Mouse (Mus musculus) hindbrain, embryonic 14.5 days (tissue): ENCODE results near the gene Maats1. TPM values are rescaled to one million over a fixed set of nuclear protein-coding genes. Genes with fewer than 3 reads are reported as not detected.
"Not testable (repeated sequence)": the region's sequence is repeated elsewhere in the genome, so short reads cannot be mapped to it uniquely, and the experiment has no call there.

ENCODE experiments used
- ATAC-seq: fragments of 200-750 bp; cut with Nextera tagmentation; 2 replicates; pipeline ENCODE4 v1.8.0; 2017; ENCODE audit warnings: moderate number of reproducible peaks, mild to moderate bottlenecking, moderate TSS enrichment, moderate library complexity; ENCODE audit not compliant: low FRiP score
- DNase-seq: peaks from one replicate; pipeline ENCODE4 v3.0.0-alpha.2; 2015; ENCODE audit warnings: low spot score
- H3K27ac ChIP-seq: fragments of 300-500 bp; sonication (generic); 2 replicates; pipeline ENCODE4 v1.5.1; 2014; ENCODE audit warnings: mild to moderate bottlenecking, moderate library complexity
- H3K27me3 ChIP-seq: fragments of 300-500 bp; sonication (generic); 2 replicates; pipeline ENCODE4 v1.6.1; 2014; ENCODE audit warnings: mild to moderate bottlenecking, low read length, mixed read lengths; ENCODE audit not compliant: control insufficient read depth, insufficient read depth
- H3K36me3 ChIP-seq: fragments of 300-500 bp; sonication (generic); replicated peaks from 2 replicates; pipeline ENCODE4 v1.6.1; 2014; ENCODE audit not compliant: control insufficient read depth, insufficient read depth
- H3K4me1 ChIP-seq: fragments of 300-500 bp; sonication (generic); replicated peaks from 2 replicates; pipeline ENCODE4 v1.6.1; 2014; ENCODE audit warnings: antibody characterized with exemption, low read length, mixed read lengths; ENCODE audit not compliant: control insufficient read depth, insufficient read depth
- H3K4me2 ChIP-seq: fragments of 300-500 bp; sonication (generic); replicated peaks from 2 replicates; pipeline ENCODE4 v1.6.1; 2014; ENCODE audit warnings: mild to moderate bottlenecking, moderate library complexity
- H3K4me3 ChIP-seq: fragments of 300-500 bp; sonication (generic); replicated peaks from 2 replicates; pipeline ENCODE4 v1.5.1; 2014; ENCODE audit warnings: mild to moderate bottlenecking, low read length
- H3K9ac ChIP-seq: fragments of 300-500 bp; sonication (generic); 2 replicates; pipeline ENCODE4 v1.6.1; 2014
- H3K9me3 ChIP-seq: fragments of 300-500 bp; sonication (generic); 2 replicates; pipeline ENCODE4 v1.6.1; 2016; ENCODE audit warnings: low read length; ENCODE audit not compliant: control insufficient read depth
- WGBS: fragments of 180-500 bp; shearing (Covaris S2); extraction: QIAGEN DNeasy Blood & Tissue Kit; methylation state at CpG from one replicate; pipeline ENCODE4 v1.1.7; 2014; 5-methylcytosine and 5-hydroxymethylcytosine counted together
- polyA plus RNA-seq: library from polyadenylated mRNA; unstranded; fragments of >200 nt; fragmentation: Nextera tagmentation; extraction: Ambion mirVana; gene quantifications from 2 replicates; pipeline ENCODE4 v1.2.1, GENCODE M21; 2014

Gene Maats1
- polyA plus RNA-seq, 1 experiment from 2014 or later = 1.5 TPM

GRCm38 (mm10) chr16:38346529-38347325 lies 4.8 kb upstream of the Maats1 start, which contains the start of the genes Cox17 and Gm21987:
Cox17 (plus strand) TSS chr16:38346991.
Gm21987 (plus strand) TSS chr16:38347040.
- H3K9ac ChIP-seq = peak within 1 kb of the TSS; percentile 80
- no peaks in the 10 kb centered on the region for H3K27me3 ChIP-seq
- ATAC-seq (peak; percentile 97), DNase-seq (peak; percentile 95)
- peak within 1 kb of the TSS; percentile 71 for H3K4me2 ChIP-seq
- 3% methylated on average over 35 of the region's 35 CpGs for WGBS
- H3K27ac ChIP-seq = peak within 1 kb of the TSS; percentile 88
- H3K36me3 ChIP-seq = peaks cover 25% of the 10 kb centered on the region
- peaks cover 5% of the 10 kb centered on the region for H3K4me1 ChIP-seq
- no peaks in the 10 kb centered on the region for H3K9me3 ChIP-seq
- H3K4me3 ChIP-seq = peak within 1 kb of the TSS; percentile 74

- WGBS = 81% methylated on average over 3 of the region's 3 CpGs
- no peak overlapping the region for H3K9ac ChIP-seq
- no peak for ATAC-seq
- peaks cover 9% of the 10 kb centered on the region for H3K36me3 ChIP-seq
- no peaks in the 10 kb centered on the region for H3K27me3 ChIP-seq
- H3K4me1 ChIP-seq = peaks cover 5% of the 10 kb centered on the region
- peak; percentile 81 for DNase-seq
- H3K27ac ChIP-seq = no peak overlapping the region
- no peak overlapping the region for H3K4me2 ChIP-seq
- H3K9me3 ChIP-seq = no peaks in the 10 kb centered on the region
- no peak overlapping the region for H3K4me3 ChIP-seq
These were observed 3.2 kb upstream of the Maats1 start for GRCm38 (mm10) chr16:38344941-38345725.

GRCm38 (mm10) chr16:38338077-38338476 lies 3.9 kb downstream of the Maats1 start:
- not testable (repeated sequence) for H3K9me3 ChIP-seq, H3K9ac ChIP-seq, H3K4me2 ChIP-seq, H3K27ac ChIP-seq, H3K27me3 ChIP-seq, H3K36me3 ChIP-seq, DNase-seq, H3K4me1 ChIP-seq, ATAC-seq, H3K4me3 ChIP-seq
- WGBS = 86% methylated on average over 4 of the region's 4 CpGs

GRCm38 (mm10) chr16:38334431-38334830 lies 7.5 kb downstream of the Maats1 start:
- WGBS = 55% methylated on average over 6 of the region's 6 CpGs

GRCm38 (mm10) chr16:38329340-38329739 lies 12.6 kb downstream of the Maats1 start:
- DNase-seq = no peak
- no peak for ATAC-seq
- no peak overlapping the region for H3K27ac ChIP-seq
- H3K36me3 ChIP-seq = no peaks in the 10 kb centered on the region
- H3K4me3 ChIP-seq = no peak overlapping the region
- no peaks in the 10 kb centered on the region for H3K4me1 ChIP-seq
- 84% methylated on average over 3 of the region's 3 CpGs for WGBS
- H3K4me2 ChIP-seq = no peak overlapping the region
- no peaks in the 10 kb centered on the region for H3K9me3 ChIP-seq
- no peak overlapping the region for H3K9ac ChIP-seq
- no peaks in the 10 kb centered on the region for H3K27me3 ChIP-seq

More at GRCm38 (mm10) chr16:38334431-38334830, 7.5 kb downstream of the Maats1 start:
- H3K9me3 ChIP-seq = no peaks in the 10 kb centered on the region
- no peaks in the 10 kb centered on the region for H3K36me3 ChIP-seq
- H3K4me1 ChIP-seq = no peaks in the 10 kb centered on the region
- H3K4me2 ChIP-seq = no peak overlapping the region
- no peak overlapping the region for H3K27ac ChIP-seq
- DNase-seq (no peak), ATAC-seq (no peak)
- no peak overlapping the region for H3K9ac ChIP-seq
- H3K27me3 ChIP-seq = no peaks in the 10 kb centered on the region
- H3K4me3 ChIP-seq = no peak overlapping the region

GRCm38 (mm10) chr16:38326778-38327397 lies 15.1 kb downstream of the Maats1 start:
- H3K9ac ChIP-seq = no peak overlapping the region
- no peak overlapping the region for H3K4me2 ChIP-seq
- no peaks in the 10 kb centered on the region for H3K4me1 ChIP-seq
- H3K27me3 ChIP-seq = no peaks in the 10 kb centered on the region
- WGBS = 80% methylated on average over 11 of the region's 11 CpGs
- ATAC-seq (no peak), DNase-seq (no peak)
- no peak overlapping the region for H3K4me3 ChIP-seq
- H3K27ac ChIP-seq = no peak overlapping the region
- no peaks in the 10 kb centered on the region for H3K36me3 ChIP-seq
- no peaks in the 10 kb centered on the region for H3K9me3 ChIP-seq

- DNase-seq = no peak
- Histone ChIP-seq H3K27me3 (no peaks in the 10 kb centered on the region), H3K9ac (no peak overlapping the region), H3K4me1 (no peaks in the 10 kb centered on the region), H3K9me3 (no peaks in the 10 kb centered on the region), H3K27ac (no peak overlapping the region), H3K36me3 (no peaks in the 10 kb centered on the region), H3K4me3 (no peak overlapping the region), H3K4me2 (no peak overlapping the region)
- no peak for ATAC-seq
- WGBS = 93% methylated on average over 15 of the region's 15 CpGs
These were observed 17.6 kb downstream of the Maats1 start for GRCm38 (mm10) chr16:38324311-38324710.

- ATAC-seq = peak; percentile 77
- no peaks in the 10 kb centered on the region for H3K36me3 ChIP-seq
- peak overlapping the region; percentile 45; the same call in 1 of the 2 replicates for H3K9ac ChIP-seq
- H3K4me2 ChIP-seq = peak overlapping the region; percentile 47
- peak; percentile 82 for DNase-seq
- no peaks in the 10 kb centered on the region for H3K4me1 ChIP-seq
- H3K9me3 ChIP-seq = no peaks in the 10 kb centered on the region
- H3K27me3 ChIP-seq = no peaks in the 10 kb centered on the region
- peak overlapping the region; percentile 18; the same call in 1 of the 2 replicates for H3K4me3 ChIP-seq
- WGBS = 27% methylated on average over 15 of the region's 17 CpGs
- H3K27ac ChIP-seq = no peak overlapping the region
These were observed 20.4 kb downstream of the Maats1 start for GRCm38 (mm10) chr16:38321452-38321935.

GRCm38 (mm10) chr16:38319087-38319486 lies 22.9 kb downstream of the Maats1 start:
- no peak overlapping the region for H3K4me3 ChIP-seq
- H3K27ac ChIP-seq = no peak overlapping the region
- no peaks in the 10 kb centered on the region for H3K4me1 ChIP-seq
- ATAC-seq (no peak), DNase-seq (no peak)
- no peak overlapping the region for H3K9ac ChIP-seq
- WGBS = 89% methylated on average over 4 of the region's 4 CpGs
- no peaks in the 10 kb centered on the region for H3K27me3 ChIP-seq
- no peaks in the 10 kb centered on the region for H3K36me3 ChIP-seq
- no peak overlapping the region for H3K4me2 ChIP-seq
- H3K9me3 ChIP-seq = no peaks in the 10 kb centered on the region
